Mouse (Mus musculus) liver, embryonic 14.5 days (tissue): ENCODE results near the gene Foxf2.

ENCODE experiments used
- CTCF ChIP-seq: IDR thresholded peaks from 2 replicates; pipeline ENCODE4 v1.5.1; 2016; ENCODE audit warnings: antibody characterized with exemption, low read depth, control low read depth
- EP300 ChIP-seq: IDR thresholded peaks from 2 replicates; pipeline ENCODE4 v1.6.1; 2016; ENCODE audit warnings: antibody characterized with exemption, low read depth

GRCm38 (mm10) chr13:31620937-31621336 is 4.7 kb upstream of the Foxf2 start:
- TF ChIP-seq CTCF (no peak), EP300 (no peak)
